25 mouse cellular contexts compared by ENCODE assay signal in the genomic region with DNA sequence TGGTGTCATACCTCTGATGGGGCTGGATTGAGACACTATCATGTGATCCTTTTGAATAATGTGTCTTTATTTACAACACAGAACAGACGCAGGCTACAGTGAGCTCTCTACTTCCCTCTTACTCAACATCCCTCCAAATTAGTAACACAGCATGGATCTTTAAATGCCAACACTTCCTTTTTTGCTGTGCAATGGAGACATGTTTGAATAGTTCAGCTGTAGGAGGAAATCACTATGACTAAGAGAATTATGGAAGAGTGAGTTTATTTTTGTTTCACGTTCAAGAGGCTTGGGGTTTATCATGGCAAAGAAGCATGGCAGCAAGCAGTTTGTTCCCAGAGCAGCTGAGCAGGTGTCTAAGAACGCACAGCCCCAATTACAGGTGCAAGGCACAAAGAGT.
A peak's percentile ranks its signal among the peaks of the same experiment; 100 is the strongest.
DNase-seq lines count a peak whose midpoint lies in the region; ATAC-seq and TF ChIP-seq lines count a peak whose summit lies in the region.
"Had no signal": no experiment of that assay in that cellular context is flagged by ENCODE, and none has a peak within 500 bp of the region (broad histone marks: within the 10 kb centered on the region; RNA-seq: fewer than 3 reads in every experiment).

No protein-coding gene starts in this region.

- 76% methylated on average over 3 of the region's 3 CpGs for WGBS in limb, embryonic 10.5 days
- 56% methylated on average over 3 of the region's 3 CpGs for WGBS in heart, embryonic 12.5 days
- 72% methylated on average over 3 of the region's 3 CpGs for WGBS in stomach, postnatal 0 days

- no peak overlapping the region for H3K4me2 ChIP-seq in heart, embryonic 12.5 days
- no peak overlapping the region for H3K4me2 ChIP-seq in stomach, postnatal 0 days (replicated peaks; ENCODE audit: low read depth)

- H3K9me3 ChIP-seq in limb, embryonic 10.5 days (replicated peaks) = no peaks in the 10 kb centered on the region
- H3K9me3 ChIP-seq in heart, embryonic 12.5 days (replicated peaks) = no peaks in the 10 kb centered on the region
- no peaks in the 10 kb centered on the region for H3K9me3 ChIP-seq in stomach, postnatal 0 days (ENCODE audit: control insufficient read depth, low read length)
- H3K9me3 ChIP-seq: G1E had no signal

- no peak overlapping the region for H3K9ac ChIP-seq in heart, embryonic 12.5 days
- no peak overlapping the region for H3K9ac ChIP-seq in stomach, postnatal 0 days (ENCODE audit: low read length)

- ATAC-seq in frontal cortex, adult (ENCODE audit: low TSS enrichment) = peak; percentile 86
- ATAC-seq in heart, embryonic 12.5 days (ENCODE audit: insufficient number of reproducible peaks, low FRiP score) = no peak
- no peak for ATAC-seq in stomach, postnatal 0 days (ENCODE audit: low FRiP score, low TSS enrichment)
- ATAC-seq: activated CD4-positive, CD25-positive, alpha-beta regulatory T cell, adult 4 months; CD4-positive, CD25-positive, alpha-beta regulatory T cell, adult 4 months; Patski had no signal

- no peak for TF ChIP-seq POLR2A in bone marrow macrophage, adult 2 months (IDR thresholded peaks at IDR 0.05; ENCODE audit: borderline replicate concordance, low read depth, low read length)

- H3K27me3 ChIP-seq in limb, embryonic 10.5 days (ENCODE audit: low read depth, poor library complexity, severe bottlenecking) = no peaks in the 10 kb centered on the region
- no peaks in the 10 kb centered on the region for H3K27me3 ChIP-seq in heart, embryonic 12.5 days (replicated peaks)
- no peaks in the 10 kb centered on the region for H3K27me3 ChIP-seq in stomach, postnatal 0 days (ENCODE audit: control insufficient read depth, insufficient read depth, low read length)
- H3K27me3 ChIP-seq: CH12.LX, Patski had no signal

- TF ChIP-seq EP300 in stomach, postnatal 0 days (optimal IDR thresholded peaks at IDR 0.05) = no peak

- TF ChIP-seq CTCF in bone marrow macrophage, adult 2 months (IDR thresholded peaks at IDR 0.05; ENCODE audit: low read depth, low read length) = no peak
- TF ChIP-seq CTCF in stomach, postnatal 0 days (IDR thresholded peaks at IDR 0.05; ENCODE audit: low read depth) = no peak

- no peak overlapping the region for H3K4me3 ChIP-seq in bone marrow macrophage, adult 2 months (ENCODE audit: insufficient read depth, low read length)
- no peak overlapping the region for H3K4me3 ChIP-seq in limb, embryonic 10.5 days
- H3K4me3 ChIP-seq in heart, embryonic 12.5 days = no peak overlapping the region
- no peak overlapping the region for H3K4me3 ChIP-seq in stomach, postnatal 0 days (ENCODE audit: low read depth, low read length)

- H3K27ac ChIP-seq in bone marrow macrophage, adult 2 months (ENCODE audit: insufficient read depth, low read depth, low read length) = peak overlapping the region; percentile 61
- H3K27ac ChIP-seq in limb, embryonic 10.5 days = no peak overlapping the region
- H3K27ac ChIP-seq in heart, embryonic 12.5 days (ENCODE audit: poor library complexity, severe bottlenecking) = no peak overlapping the region
- H3K27ac ChIP-seq in stomach, postnatal 0 days (replicated peaks) = no peak overlapping the region

- no peak for DNase-seq in frontal cortex, postnatal 10 days (ENCODE audit: low spot score in 2 of 2)
- peak; percentile 4 for DNase-seq in 416B (ENCODE audit: low read depth)
- peak; percentile 62 for DNase-seq in brain, adult 2 months (ENCODE audit: low read depth, low spot score)
- no peak for DNase-seq in limb, embryonic 10.5 days (ENCODE audit: low spot score)
- DNase-seq in stomach, postnatal 0 days (ENCODE audit: low spot score) = no peak
- DNase-seq: adrenal gland, adult 2 months; adrenal gland, adult 8-10 months; adrenal gland, postnatal 10 days; adrenal gland, postnatal 14 days; adrenal gland, postnatal 25 days; adrenal gland, postnatal 36 days; B cell, adult 2 months; cerebellum, adult 11 months; cerebellum, adult 11-12 months; cerebellum, adult 18-20 months; cerebellum, adult 2 months; cerebellum, adult 8-10 months had no signal

- H3K4me1 ChIP-seq in bone marrow macrophage, adult 2 months (ENCODE audit: control insufficient read depth, insufficient read depth, low read length) = peaks cover 2% of the 10 kb centered on the region
- H3K4me1 ChIP-seq in limb, embryonic 10.5 days = no peaks in the 10 kb centered on the region
- no peaks in the 10 kb centered on the region for H3K4me1 ChIP-seq in heart, embryonic 12.5 days (replicated peaks)
- H3K4me1 ChIP-seq in stomach, postnatal 0 days (replicated peaks; ENCODE audit: control insufficient read depth, insufficient read depth) = no peaks in the 10 kb centered on the region

- H3K36me3 ChIP-seq in limb, embryonic 10.5 days = no peaks in the 10 kb centered on the region
- no peaks in the 10 kb centered on the region for H3K36me3 ChIP-seq in heart, embryonic 12.5 days
- H3K36me3 ChIP-seq in stomach, postnatal 0 days (ENCODE audit: control insufficient read depth, insufficient read depth, low read length) = no peaks in the 10 kb centered on the region
- H3K36me3 ChIP-seq: G1E had no signal

Comparison
In these comparisons a context has a peak if more than half of its experiments do, and no peak if none do; other contexts are left out.
1. DNase-seq: peak in 416B (single experiment) and brain, adult 2 months (single experiment); none in frontal cortex, postnatal 10 days (0 of 2), limb, embryonic 10.5 days (single experiment) and stomach, postnatal 0 days (single experiment).